Comparison of ENCODE assay signal across 9 mouse cellular contexts in genomic region chr5:147671765-147672424, GRCm38 (mm10). TPM values are rescaled to one million over a fixed set of nuclear protein-coding genes. Genes with fewer than 3 reads are reported as not detected.
DNase-seq lines count a peak whose midpoint lies in the region; ATAC-seq and TF ChIP-seq lines count a peak whose summit lies in the region.
"Had no signal": no experiment of that assay in that cellular context is flagged by ENCODE, and none has a peak within 500 bp of the region (broad histone marks: within the 10 kb centered on the region; RNA-seq: fewer than 3 reads in every experiment).

No protein-coding gene starts in this region.

- H3K36me3 ChIP-seq in lung, embryonic 16.5 days (ENCODE audit: control insufficient read depth, insufficient read depth, low read length): no peaks in the 10 kb centered on the region
- no peaks in the 10 kb centered on the region for H3K36me3 ChIP-seq in intestine, postnatal 0 days (ENCODE audit: control insufficient read depth, insufficient read depth)
- H3K36me3 ChIP-seq: limb, embryonic 13.5 days had no signal

- WGBS in lung, embryonic 16.5 days: 56% methylated on average over 19 of the region's 19 CpGs
- WGBS in intestine, postnatal 0 days: 65% methylated on average over 19 of the region's 19 CpGs

- no peaks in the 10 kb centered on the region for H3K27me3 ChIP-seq in lung, embryonic 16.5 days (ENCODE audit: control insufficient read depth, insufficient read depth, low read depth, low read length)
- H3K27me3 ChIP-seq in intestine, postnatal 0 days (replicated peaks; ENCODE audit: control insufficient read depth, insufficient read depth, low read length): no peaks in the 10 kb centered on the region
- H3K27me3 ChIP-seq: limb, embryonic 13.5 days had no signal

- H3K4me1 ChIP-seq in lung, embryonic 16.5 days (replicated peaks; ENCODE audit: control insufficient read depth, insufficient read depth, low read length): no peaks in the 10 kb centered on the region
- H3K4me1 ChIP-seq in intestine, postnatal 0 days (replicated peaks; ENCODE audit: control insufficient read depth, insufficient read depth, low read length): no peaks in the 10 kb centered on the region
- H3K4me1 ChIP-seq: limb, embryonic 13.5 days had no signal

- no peak overlapping the region for H3K4me3 ChIP-seq in lung, embryonic 16.5 days (ENCODE audit: low read length)
- no peak overlapping the region for H3K4me3 ChIP-seq in intestine, postnatal 0 days (ENCODE audit: low read depth, low read length)
- H3K4me3 ChIP-seq: limb, embryonic 13.5 days had no signal

- no peak overlapping the region for H3K9ac ChIP-seq in lung, embryonic 16.5 days (ENCODE audit: low read length)
- H3K9ac ChIP-seq in intestine, postnatal 0 days (ENCODE audit: low read depth, low read length): no peak overlapping the region
- H3K9ac ChIP-seq: limb, embryonic 13.5 days had no signal

- H3K9me3 ChIP-seq in lung, embryonic 16.5 days (ENCODE audit: control insufficient read depth, low read length): peaks cover 3% of the 10 kb centered on the region; the same call in 1 of the 2 replicates
- no peaks in the 10 kb centered on the region for H3K9me3 ChIP-seq in intestine, postnatal 0 days (ENCODE audit: control insufficient read depth)
- H3K9me3 ChIP-seq: limb, embryonic 13.5 days had no signal

- no peak overlapping the region for H3K4me2 ChIP-seq in lung, embryonic 16.5 days (ENCODE audit: low read depth, low read length)
- H3K4me2 ChIP-seq in intestine, postnatal 0 days (replicated peaks; ENCODE audit: low read depth): no peak overlapping the region
- H3K4me2 ChIP-seq: limb, embryonic 13.5 days had no signal

- H3K27ac ChIP-seq in lung, embryonic 16.5 days (ENCODE audit: low read length): no peak overlapping the region
- no peak overlapping the region for H3K27ac ChIP-seq in intestine, postnatal 0 days (ENCODE audit: low read depth, low read length)
- H3K27ac ChIP-seq: limb, embryonic 13.5 days had no signal

- no peak for TF ChIP-seq CTCF in intestine, postnatal 0 days (IDR thresholded peaks at IDR 0.05; ENCODE audit: low read depth)

- ATAC-seq in frontal cortex, adult (ENCODE audit: low TSS enrichment): peak; percentile 72
- peak; percentile 23; the same call in 1 of the 2 replicates for ATAC-seq in lung, embryonic 16.5 days (ENCODE audit: low read depth)
- no peak for ATAC-seq in intestine, postnatal 0 days

- peak; percentile 7 for DNase-seq in cerebellum, adult 9-11 months
- DNase-seq in cerebellum, adult 11-12 months: no peak
- DNase-seq in kidney, adult 9 months: peak; percentile 31
- no peak for DNase-seq in thymus, postnatal 4 days
- DNase-seq in gastrocnemius, adult 18-20 months (ENCODE audit: low spot score): no peak

RNA-seq across cellular contexts. Expression of gene Flt1, which starts 53.9 kb away (rescaled TPM):
- polyA plus RNA-seq in lung, embryonic 16.5 days (2015; fragmentation: Nextera tagmentation; extraction: Ambion mirVana): 15.6 and 16.7 TPM in 2 replicates
- total RNA-seq in gastrocnemius, adult 18-20 months (2021): 10 to 100 TPM; 25.8 to 28.7 TPM
- 5.8 and 7.0 TPM in 2 replicates for polyA plus RNA-seq in intestine, postnatal 0 days (2015; fragmentation: Nextera tagmentation; extraction: Ambion mirVana)

Comparison
In these comparisons a context has a peak if more than half of its experiments do, and no peak if none do; other contexts are left out.
1. DNase-seq: peak in cerebellum, adult 9-11 months (single experiment) and kidney, adult 9 months (single experiment); none in cerebellum, adult 11-12 months (single experiment), thymus, postnatal 4 days (single experiment) and gastrocnemius, adult 18-20 months (single experiment).